Mouse (Mus musculus): ENCODE results near the gene Calml4. TPM values are rescaled to one million over a fixed set of nuclear protein-coding genes. Genes with fewer than 3 reads are reported as not detected.
"Not testable (repeated sequence)": the region's sequence is repeated elsewhere in the genome, so short reads cannot be mapped to it uniquely, and the experiment has no call there.

Calml4 gene
- polyA plus RNA-seq, 1 experiment from 2014 or later = 11.2 TPM

GRCm38 (mm10) chr9:62860866-62861265 is 3.0 kb downstream of the Calml4 start:
- H3K9ac ChIP-seq (ENCODE audit: low read depth, low read length) = no peak overlapping the region
- no peak overlapping the region for H3K27ac ChIP-seq (ENCODE audit: low read length)
- H3K4me1 ChIP-seq (ENCODE audit: control insufficient read depth, insufficient read depth, low read length) = no peaks in the 10 kb centered on the region
- H3K9me3 ChIP-seq (replicated peaks; ENCODE audit: control insufficient read depth, low read length, poor library complexity, severe bottlenecking) = no peaks in the 10 kb centered on the region
- H3K4me3 ChIP-seq (ENCODE audit: low read depth, low read length) = no peak overlapping the region
- WGBS = 56% methylated on average over 4 of the region's 4 CpGs
- H3K27me3 ChIP-seq (ENCODE audit: control insufficient read depth, insufficient read depth, low read depth, low read length) = no peaks in the 10 kb centered on the region
- H3K36me3 ChIP-seq (ENCODE audit: control insufficient read depth, insufficient read depth, low read length) = no peaks in the 10 kb centered on the region
- no peak for ATAC-seq
- H3K4me2 ChIP-seq (ENCODE audit: low read length) = no peak overlapping the region

- not testable (repeated sequence) for H3K27me3 ChIP-seq (ENCODE audit: control insufficient read depth, insufficient read depth, low read depth, low read length); H3K4me2 ChIP-seq (ENCODE audit: low read length); H3K27ac ChIP-seq (ENCODE audit: low read length); ATAC-seq; H3K9me3 ChIP-seq (replicated peaks; ENCODE audit: control insufficient read depth, low read length, poor library complexity, severe bottlenecking); H3K36me3 ChIP-seq (ENCODE audit: control insufficient read depth, insufficient read depth, low read length); H3K9ac ChIP-seq (ENCODE audit: low read depth, low read length); H3K4me3 ChIP-seq (ENCODE audit: low read depth, low read length); H3K4me1 ChIP-seq (ENCODE audit: control insufficient read depth, insufficient read depth, low read length)
- WGBS = 98% methylated on average over 4 of the region's 4 CpGs
Observed at GRCm38 (mm10) chr9:62869236-62869635, 11.4 kb downstream of the Calml4 start.

DNA sequence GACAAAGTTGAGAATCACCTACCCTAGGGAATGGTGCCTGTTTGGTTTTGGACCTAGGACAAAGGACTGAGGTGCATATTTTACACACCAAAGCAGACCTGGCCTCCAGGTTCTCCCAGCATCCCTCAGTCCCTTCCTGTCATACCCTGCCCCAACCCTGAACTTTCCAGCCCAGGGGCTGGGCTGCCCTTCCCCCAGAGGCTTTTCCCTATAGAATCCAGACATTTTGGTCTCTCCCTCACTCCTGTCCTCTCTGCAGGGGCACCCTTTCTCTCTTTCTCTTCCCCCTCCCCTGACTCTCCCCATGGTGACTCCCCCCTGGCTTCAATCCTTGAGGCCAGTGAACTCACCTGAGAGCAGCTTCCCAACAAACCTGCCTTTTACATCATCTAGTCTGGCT is 12.8 kb downstream of the Calml4 start:
- H3K4me1 ChIP-seq (ENCODE audit: control insufficient read depth, insufficient read depth, low read length) = no peaks in the 10 kb centered on the region
- no peak overlapping the region for H3K9ac ChIP-seq (ENCODE audit: low read depth, low read length)
- no peak overlapping the region for H3K27ac ChIP-seq (ENCODE audit: low read length)
- no peak overlapping the region for H3K4me3 ChIP-seq (ENCODE audit: low read depth, low read length)
- H3K36me3 ChIP-seq (ENCODE audit: control insufficient read depth, insufficient read depth, low read length) = no peaks in the 10 kb centered on the region
- H3K4me2 ChIP-seq (ENCODE audit: low read length) = no peak overlapping the region
- no peak for ATAC-seq
- H3K9me3 ChIP-seq (replicated peaks; ENCODE audit: control insufficient read depth, low read length, poor library complexity, severe bottlenecking) = no peaks in the 10 kb centered on the region
- no peaks in the 10 kb centered on the region for H3K27me3 ChIP-seq (ENCODE audit: control insufficient read depth, insufficient read depth, low read depth, low read length)

DNA sequence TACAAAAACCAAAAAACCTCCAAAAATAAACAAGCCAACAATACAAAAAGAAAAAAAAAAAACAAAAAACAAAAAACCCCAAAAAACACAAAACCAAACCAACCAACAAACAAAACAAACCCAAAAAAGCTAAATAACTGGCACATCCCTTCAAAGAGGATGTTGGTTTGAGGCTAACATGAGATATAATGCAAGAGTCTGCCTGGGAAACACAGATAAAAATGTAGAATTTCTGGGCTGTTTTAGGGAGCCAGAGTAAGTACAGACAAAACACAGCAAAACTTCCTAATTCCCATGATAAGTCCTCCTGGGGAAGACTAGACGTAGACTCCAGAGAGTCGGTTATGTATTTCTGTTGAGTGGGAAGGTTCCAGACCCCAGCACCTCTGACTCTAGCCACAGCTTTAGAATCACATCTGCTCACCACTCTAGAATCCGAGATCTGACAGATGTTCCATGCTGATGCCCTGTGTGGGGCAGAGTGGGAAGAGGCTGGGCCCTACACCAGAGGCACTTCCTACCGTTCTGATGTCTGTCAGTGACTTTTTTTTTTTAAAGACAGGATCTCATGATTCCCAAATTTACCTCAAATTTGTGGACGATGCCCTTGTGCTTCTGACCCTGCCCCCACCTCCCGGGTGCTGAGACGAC is 19.2 kb downstream of the Calml4 start:
- ATAC-seq = no peak
- no peaks in the 10 kb centered on the region for H3K9me3 ChIP-seq (replicated peaks; ENCODE audit: control insufficient read depth, low read length, poor library complexity, severe bottlenecking)
- no peaks in the 10 kb centered on the region for H3K27me3 ChIP-seq (ENCODE audit: control insufficient read depth, insufficient read depth, low read depth, low read length)
- H3K4me3 ChIP-seq (ENCODE audit: low read depth, low read length) = no peak overlapping the region
- H3K27ac ChIP-seq (ENCODE audit: low read length) = no peak overlapping the region
- no peak overlapping the region for H3K4me2 ChIP-seq (ENCODE audit: low read length)
- WGBS = 90% methylated on average over 7 of the region's 7 CpGs
- H3K36me3 ChIP-seq (ENCODE audit: control insufficient read depth, insufficient read depth, low read length) = peaks cover 5% of the 10 kb centered on the region
- no peaks in the 10 kb centered on the region for H3K4me1 ChIP-seq (ENCODE audit: control insufficient read depth, insufficient read depth, low read length)
- no peak overlapping the region for H3K9ac ChIP-seq (ENCODE audit: low read depth, low read length)

DNA sequence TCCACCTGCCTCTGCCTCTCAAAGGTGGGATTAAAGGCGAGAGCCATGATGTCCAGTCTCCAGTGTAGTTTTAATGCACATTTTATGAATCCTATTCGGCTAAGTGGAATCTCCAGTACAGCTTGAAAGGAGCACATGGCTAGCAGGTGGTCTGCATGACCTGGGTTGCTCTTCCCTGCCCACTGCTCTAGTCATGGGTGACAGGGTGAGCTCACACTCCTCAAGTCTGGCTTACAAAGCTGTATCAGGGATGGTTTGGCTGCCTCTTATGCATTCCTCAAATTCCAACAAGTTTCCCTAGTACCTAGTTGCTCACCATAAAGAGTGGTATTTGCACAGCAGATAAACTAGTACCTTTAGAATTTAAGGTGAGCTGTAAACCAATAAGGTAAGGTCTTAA is 19.9 kb downstream of the Calml4 start:
- Histone ChIP-seq H3K9ac (ENCODE audit: low read depth, low read length) (no peak overlapping the region), H3K9me3 (replicated peaks; ENCODE audit: control insufficient read depth, low read length, poor library complexity, severe bottlenecking) (no peaks in the 10 kb centered on the region), H3K27ac (ENCODE audit: low read length) (no peak overlapping the region), H3K4me1 (ENCODE audit: control insufficient read depth, insufficient read depth, low read length) (no peaks in the 10 kb centered on the region), H3K36me3 (ENCODE audit: control insufficient read depth, insufficient read depth, low read length) (peaks cover 7% of the 10 kb centered on the region), H3K27me3 (ENCODE audit: control insufficient read depth, insufficient read depth, low read depth, low read length) (no peaks in the 10 kb centered on the region), H3K4me2 (ENCODE audit: low read length) (no peak overlapping the region), H3K4me3 (ENCODE audit: low read depth, low read length) (no peak overlapping the region)
- WGBS = 87% methylated on average over 2 of the region's 2 CpGs
- ATAC-seq = no peak

DNA sequence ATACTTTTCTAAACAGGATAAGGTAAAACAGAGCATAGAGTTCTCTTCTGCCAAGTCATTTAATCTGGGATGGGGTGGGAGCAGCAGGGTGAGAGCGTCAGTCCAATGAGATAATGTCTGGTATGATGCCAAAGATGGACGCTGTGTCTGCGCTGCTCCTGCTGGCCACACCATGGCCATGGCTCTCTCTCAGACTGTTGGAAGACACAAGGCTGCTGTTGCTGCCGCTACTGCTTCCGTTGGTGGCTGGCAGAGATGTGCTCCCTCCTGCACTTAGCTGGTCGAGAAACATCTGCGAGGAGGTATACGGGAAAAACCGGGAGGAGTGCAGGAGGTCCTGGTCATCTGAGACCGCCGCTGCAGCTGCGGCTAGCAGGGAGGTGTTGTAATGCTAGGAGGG is 24.0 kb downstream of the Calml4 start:
- Histone ChIP-seq H3K36me3 (ENCODE audit: control insufficient read depth, insufficient read depth, low read length) (peaks cover 14% of the 10 kb centered on the region), H3K9me3 (replicated peaks; ENCODE audit: control insufficient read depth, low read length, poor library complexity, severe bottlenecking) (no peaks in the 10 kb centered on the region), H3K27ac (ENCODE audit: low read length) (no peak overlapping the region), H3K27me3 (ENCODE audit: control insufficient read depth, insufficient read depth, low read depth, low read length) (no peaks in the 10 kb centered on the region), H3K4me3 (ENCODE audit: low read depth, low read length) (no peak overlapping the region), H3K4me2 (ENCODE audit: low read length) (no peak overlapping the region), H3K9ac (ENCODE audit: low read depth, low read length) (no peak overlapping the region), H3K4me1 (ENCODE audit: control insufficient read depth, insufficient read depth, low read length) (no peaks in the 10 kb centered on the region)
- no peak for ATAC-seq
- WGBS = 86% methylated on average over 12 of the region's 12 CpGs

DNA sequence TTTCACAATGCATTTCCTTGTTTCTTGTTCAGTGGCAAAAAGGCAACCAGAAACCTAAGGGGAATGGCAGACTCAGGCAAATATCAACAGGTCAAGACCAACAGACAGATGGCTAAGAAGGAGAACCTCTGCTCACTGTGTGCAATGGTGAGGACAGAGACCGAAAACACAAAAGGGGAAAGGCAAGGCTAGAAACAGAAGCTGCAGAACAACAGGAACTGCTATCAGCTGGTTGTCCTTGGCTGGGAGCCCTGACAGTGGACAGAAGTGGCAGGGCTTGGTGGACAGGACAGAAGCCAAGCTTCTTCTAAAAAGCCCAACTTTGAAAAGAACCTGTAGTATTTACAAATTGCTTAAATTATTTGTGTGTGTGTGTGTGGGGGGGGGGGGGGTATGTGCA is 36.6 kb downstream of the Calml4 start:
- no peak overlapping the region for H3K4me2 ChIP-seq (ENCODE audit: low read length)
- no peak overlapping the region for H3K27ac ChIP-seq (ENCODE audit: low read length)
- 92% methylated on average over 1 of the region's 1 CpGs for WGBS
- H3K9ac ChIP-seq (ENCODE audit: low read depth, low read length) = no peak overlapping the region
- no peaks in the 10 kb centered on the region for H3K9me3 ChIP-seq (replicated peaks; ENCODE audit: control insufficient read depth, low read length, poor library complexity, severe bottlenecking)
- no peak for ATAC-seq
- H3K27me3 ChIP-seq (ENCODE audit: control insufficient read depth, insufficient read depth, low read depth, low read length) = no peaks in the 10 kb centered on the region
- peaks cover 14% of the 10 kb centered on the region for H3K36me3 ChIP-seq (ENCODE audit: control insufficient read depth, insufficient read depth, low read length)
- H3K4me1 ChIP-seq (ENCODE audit: control insufficient read depth, insufficient read depth, low read length) = no peaks in the 10 kb centered on the region
- no peak overlapping the region for H3K4me3 ChIP-seq (ENCODE audit: low read depth, low read length)

DNA sequence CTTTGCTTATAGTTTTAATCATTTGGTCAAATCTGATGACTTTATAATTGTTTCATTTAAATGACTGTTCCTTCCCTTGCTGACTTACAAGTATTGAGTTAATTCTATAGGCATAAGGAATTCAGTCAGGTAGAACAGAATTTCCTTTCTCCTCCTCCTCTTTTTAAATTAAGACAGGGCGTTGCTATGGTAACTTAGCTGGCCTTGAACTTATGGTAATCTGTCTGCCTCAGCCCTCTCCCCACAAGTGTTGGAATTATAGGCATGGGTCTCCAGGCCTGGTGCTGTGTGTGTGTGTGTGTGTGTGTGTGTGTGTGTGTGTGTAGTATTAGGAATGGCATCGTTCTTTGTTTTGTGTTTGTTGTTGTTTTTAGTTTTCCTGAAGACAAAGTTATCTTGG is 43.9 kb downstream of the Calml4 start:
- no peak for ATAC-seq
- H3K36me3 ChIP-seq (ENCODE audit: control insufficient read depth, insufficient read depth, low read length) = no peaks in the 10 kb centered on the region
- H3K4me3 ChIP-seq (ENCODE audit: low read depth, low read length) = no peak overlapping the region
- H3K9me3 ChIP-seq (replicated peaks; ENCODE audit: control insufficient read depth, low read length, poor library complexity, severe bottlenecking) = no peaks in the 10 kb centered on the region
- H3K27me3 ChIP-seq (ENCODE audit: control insufficient read depth, insufficient read depth, low read depth, low read length) = no peaks in the 10 kb centered on the region
- no peaks in the 10 kb centered on the region for H3K4me1 ChIP-seq (ENCODE audit: control insufficient read depth, insufficient read depth, low read length)
- H3K9ac ChIP-seq (ENCODE audit: low read depth, low read length) = no peak overlapping the region
- 74% methylated on average over 2 of the region's 2 CpGs for WGBS
- no peak overlapping the region for H3K27ac ChIP-seq (ENCODE audit: low read length)
- no peak overlapping the region for H3K4me2 ChIP-seq (ENCODE audit: low read length)

GRCm38 (mm10) chr9:62903841-62904240 is 46.0 kb downstream of the Calml4 start:
- no peak overlapping the region for H3K9ac ChIP-seq (ENCODE audit: low read depth, low read length)
- no peaks in the 10 kb centered on the region for H3K27me3 ChIP-seq (ENCODE audit: control insufficient read depth, insufficient read depth, low read depth, low read length)
- H3K36me3 ChIP-seq (ENCODE audit: control insufficient read depth, insufficient read depth, low read length) = no peaks in the 10 kb centered on the region
- H3K4me2 ChIP-seq (ENCODE audit: low read length) = no peak overlapping the region
- no peaks in the 10 kb centered on the region for H3K9me3 ChIP-seq (replicated peaks; ENCODE audit: control insufficient read depth, low read length, poor library complexity, severe bottlenecking)
- no peaks in the 10 kb centered on the region for H3K4me1 ChIP-seq (ENCODE audit: control insufficient read depth, insufficient read depth, low read length)
- WGBS = 97% methylated on average over 2 of the region's 2 CpGs
- no peak overlapping the region for H3K4me3 ChIP-seq (ENCODE audit: low read depth, low read length)
- no peak for ATAC-seq
- no peak overlapping the region for H3K27ac ChIP-seq (ENCODE audit: low read length)
